Mouse (Mus musculus) lung, adult 2 months (tissue): ENCODE measurements around the gene Ncoa3.

Experiments used
- CTCF ChIP-seq: fragments of 200-500 bp; IDR thresholded peaks from 2 replicates; pipeline ENCODE4 v1.5.1; 2011; ENCODE audit warnings: mild to moderate bottlenecking, low read length, control low read depth; ENCODE audit not compliant: insufficient read depth
- POLR2A ChIP-seq: fragments of 200-500 bp; IDR thresholded peaks from 2 replicates; pipeline ENCODE4 v1.6.1; 2011; ENCODE audit warnings: low read depth, mild to moderate bottlenecking, control low read depth, low read length, borderline replicate concordance; ENCODE audit errors: extremely low read depth

- TF ChIP-seq POLR2A (no peak), CTCF (no peak)
Observed at GRCm38 (mm10) chr2:166022327-166022726, 29.9 kb downstream of the Ncoa3 start.
